Mouse (Mus musculus) megakaryocyte progenitor cell, adult 5-6 weeks (primary cell): ENCODE data around the gene Rrp7a. TPM values are rescaled to one million over a fixed set of nuclear protein-coding genes. Genes with fewer than 3 reads are reported as not detected.

Source experiments
- ATAC-seq: replicated peaks from 2 replicates; pipeline ENCODE4 v1.8.0; 2016; ENCODE audit warnings: mild to moderate bottlenecking, moderate TSS enrichment, inconsistent platforms; ENCODE audit not compliant: poor library complexity
- total RNA-seq, 2 experiments: library from RNA; stranded (forward) in 1 of 2; stranded (reverse) in 1 of 2; fragments of 157-497, 149-512 nt in 1 of 2; fragments of 200-1000 nt in 1 of 2; gene quantifications; 2 replicates each; pipeline versions ENCODE4 v1.2.3 to v1.2.4; 2015 to 2017

Rrp7a gene
- total RNA-seq, 2 experiments from 2014 or later: 47.7 to 56.3 TPM

GRCm38 (mm10) chr15:83114106-83114505, 8.5 kb downstream of the Rrp7a start:
- ATAC-seq: no peak

DNA sequence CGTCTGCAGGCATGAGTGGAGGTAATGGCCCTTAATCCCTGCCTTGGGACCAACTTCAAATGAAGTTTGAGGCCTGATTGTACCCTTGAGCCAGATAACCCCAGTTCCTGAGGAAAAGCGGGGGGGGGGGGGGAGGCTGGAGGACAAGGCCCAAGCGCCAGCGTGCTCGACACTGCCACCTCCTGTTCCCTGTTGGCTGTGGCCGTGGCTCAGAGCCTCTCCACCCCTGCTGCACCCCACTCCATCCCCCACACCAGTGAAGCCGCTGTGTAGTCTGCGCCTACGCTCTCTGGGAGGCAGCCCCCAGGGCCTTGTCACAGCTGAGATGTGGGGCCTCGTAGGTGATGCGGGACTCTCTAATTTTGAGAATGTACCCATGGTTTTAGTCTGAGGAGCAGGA, 9.7 kb downstream of the Rrp7a start:
- peak; percentile 97 for ATAC-seq

DNA sequence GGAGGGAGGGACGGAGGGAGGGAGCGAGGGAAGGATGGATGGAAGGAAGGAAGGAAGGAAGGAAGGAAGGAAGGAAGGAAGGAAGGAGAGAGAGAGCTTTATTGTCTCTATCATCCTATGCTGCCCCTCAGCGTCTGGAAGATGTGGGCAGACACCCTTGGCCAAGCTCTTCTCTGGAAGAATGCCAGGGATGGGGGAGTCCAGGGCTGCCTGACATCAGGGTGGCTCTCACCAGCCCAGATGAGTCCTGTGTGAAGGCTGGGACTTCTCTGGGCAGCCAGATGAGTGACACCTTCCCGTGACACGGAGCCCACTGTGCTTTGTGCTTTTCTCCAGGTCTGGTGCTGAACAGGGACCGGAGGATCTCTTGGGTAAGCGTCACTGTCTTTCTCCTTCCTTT, 10.7 kb downstream of the Rrp7a start:
- no peak for ATAC-seq

DNA sequence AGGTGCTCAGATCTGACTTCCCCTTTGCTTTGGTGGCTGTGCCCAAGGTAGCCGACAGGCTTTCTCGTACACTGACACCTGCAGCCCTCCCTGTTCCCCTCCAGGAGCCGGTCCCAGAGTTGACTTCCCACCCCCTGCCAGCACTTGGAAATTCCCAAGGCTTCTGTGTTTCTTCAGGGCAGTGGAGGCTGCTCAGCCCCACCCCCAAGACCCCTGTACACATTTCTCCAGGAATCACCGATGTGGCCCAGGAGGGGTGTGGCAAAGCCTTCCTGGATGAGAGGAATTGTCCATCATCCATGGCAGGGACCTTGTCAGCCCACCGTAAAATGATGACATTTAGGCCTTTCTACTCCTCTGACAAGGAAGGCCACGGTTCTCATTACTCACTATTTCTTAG, 11.3 kb downstream of the Rrp7a start:
- no peak for ATAC-seq

GRCm38 (mm10) chr15:83107814-83108213, 14.8 kb downstream of the Rrp7a start:
- no peak for ATAC-seq

DNA sequence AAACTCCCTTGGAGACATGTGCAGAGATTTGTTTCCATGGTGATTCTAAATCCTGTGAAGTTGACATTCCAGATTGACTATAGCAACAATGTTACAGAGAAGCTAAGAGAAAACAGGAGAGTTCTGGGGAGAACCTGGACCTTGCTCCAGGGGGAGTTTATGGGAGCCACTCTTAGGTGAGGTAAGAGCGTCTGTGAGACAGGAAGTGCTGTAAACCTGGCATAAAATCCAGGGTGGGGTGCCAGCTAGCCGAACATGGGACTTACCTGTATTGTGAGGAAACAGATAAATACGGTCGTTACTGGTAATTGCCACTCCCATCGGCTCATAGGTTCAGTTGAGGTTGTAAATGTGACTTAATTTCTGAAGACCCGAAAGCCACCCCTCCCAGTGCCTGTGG, 16.2 kb downstream of the Rrp7a start:
- no peak for ATAC-seq

- ATAC-seq: no peak
Measured at GRCm38 (mm10) chr15:83103111-83103510, 19.5 kb downstream of the Rrp7a start.

DNA sequence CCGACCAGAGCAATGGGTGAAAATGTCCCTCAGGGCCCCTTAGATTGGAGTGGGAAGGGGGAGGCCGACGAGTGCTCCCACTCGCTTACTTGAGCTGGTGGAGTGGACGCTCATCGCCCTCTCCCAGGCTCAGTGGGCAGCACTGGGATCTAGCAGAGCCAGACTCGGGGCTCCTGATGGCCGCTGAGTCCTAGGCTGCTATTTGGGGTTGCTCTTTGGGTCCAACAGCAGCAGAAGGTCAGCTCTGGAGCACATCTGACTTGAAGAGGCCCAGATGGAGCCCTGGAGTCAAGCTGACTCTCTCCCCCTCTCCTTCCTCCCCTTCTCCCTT, 22.3 kb downstream of the Rrp7a start:
- ATAC-seq: no peak

- peak; percentile 99 for ATAC-seq
Measured at GRCm38 (mm10) chr15:83099533-83100331, 22.9 kb downstream of the Rrp7a start.

DNA sequence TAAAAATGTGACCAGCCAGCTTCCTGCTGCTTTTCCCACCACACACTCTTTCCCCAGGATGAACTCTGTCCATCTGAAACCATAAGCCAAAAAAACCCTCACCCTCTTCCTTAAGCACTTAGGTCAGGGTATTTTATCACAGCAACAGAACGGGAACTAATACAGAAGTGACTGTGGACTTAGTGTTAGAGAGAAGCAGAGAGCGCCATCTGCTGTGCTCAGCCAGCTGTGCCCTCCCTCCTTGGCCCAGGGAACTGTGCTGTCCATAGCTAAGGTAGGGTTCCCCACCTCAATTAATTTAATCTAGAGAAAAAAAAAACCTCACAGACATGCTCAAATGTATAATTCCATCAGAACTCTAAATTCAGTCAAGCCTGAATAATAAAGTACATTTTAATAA, 26.7 kb downstream of the Rrp7a start:
- ATAC-seq: peak; percentile 49; the same call in 1 of the 2 replicates

- ATAC-seq: no peak
Measured at GRCm38 (mm10) chr15:83093687-83094086, 28.9 kb downstream of the Rrp7a start.

- ATAC-seq: no peak
Measured at GRCm38 (mm10) chr15:83090874-83091273, 31.7 kb downstream of the Rrp7a start.

DNA sequence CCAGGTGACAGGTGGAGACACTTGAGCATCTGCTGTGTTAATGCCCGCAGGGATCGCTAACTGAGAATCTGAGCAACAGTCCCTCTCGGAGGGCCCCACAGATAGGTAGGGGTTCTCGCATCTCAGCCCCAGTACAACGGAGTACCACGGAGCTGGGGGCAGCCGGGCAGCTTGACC, 33.3 kb downstream of the Rrp7a start, which contains the start of gene Serhl:
TSS of gene Serhl (plus strand) at position 78 of the 177 bp plus-strand sequence.
- no peak for ATAC-seq

DNA sequence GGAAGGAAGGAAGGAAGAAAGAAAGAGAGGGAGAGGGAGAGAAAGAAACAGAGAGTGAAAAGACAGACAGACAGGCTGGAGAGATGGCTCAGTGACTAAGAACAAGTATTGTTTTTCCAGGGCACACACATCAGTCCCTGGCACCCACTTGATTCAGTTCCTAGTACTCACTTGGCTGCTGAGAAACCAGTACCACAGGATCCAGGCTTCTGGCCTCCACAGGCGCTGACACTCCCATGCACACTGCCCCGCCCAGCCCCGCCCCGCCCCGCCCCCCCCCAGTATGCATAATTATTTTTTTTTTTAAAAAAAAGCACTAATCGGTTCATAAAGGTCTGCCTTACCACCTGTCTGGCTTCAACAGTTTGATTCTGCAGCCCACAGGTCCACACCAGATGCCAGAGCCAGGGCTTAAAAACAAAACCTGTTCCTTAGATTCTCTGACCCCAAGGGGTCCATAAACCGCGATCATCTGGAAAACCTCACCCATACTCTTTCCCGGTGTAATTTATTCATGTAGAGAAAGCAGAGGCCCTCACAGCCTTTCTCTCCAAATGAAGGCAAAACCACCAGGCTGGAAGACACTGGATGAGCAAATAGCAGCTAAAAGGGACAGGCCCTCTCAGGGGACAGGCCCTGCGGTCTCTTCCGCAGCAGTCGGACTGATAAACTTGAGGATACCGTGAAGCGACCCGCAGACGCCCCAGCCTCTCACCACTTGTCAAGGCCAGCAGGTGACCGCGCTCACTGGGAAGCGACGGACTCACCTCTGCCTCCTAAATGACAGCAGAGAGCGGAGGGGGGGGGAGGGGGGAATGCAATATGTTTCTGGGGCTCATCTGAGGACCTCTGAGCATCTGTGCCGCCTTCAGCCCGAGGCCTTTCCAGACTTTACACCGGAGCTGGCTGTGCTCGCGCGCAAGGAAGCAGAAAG, 33.8 kb downstream of the Rrp7a start:
- no peak; the same call in 1 of the 2 replicates for ATAC-seq

DNA sequence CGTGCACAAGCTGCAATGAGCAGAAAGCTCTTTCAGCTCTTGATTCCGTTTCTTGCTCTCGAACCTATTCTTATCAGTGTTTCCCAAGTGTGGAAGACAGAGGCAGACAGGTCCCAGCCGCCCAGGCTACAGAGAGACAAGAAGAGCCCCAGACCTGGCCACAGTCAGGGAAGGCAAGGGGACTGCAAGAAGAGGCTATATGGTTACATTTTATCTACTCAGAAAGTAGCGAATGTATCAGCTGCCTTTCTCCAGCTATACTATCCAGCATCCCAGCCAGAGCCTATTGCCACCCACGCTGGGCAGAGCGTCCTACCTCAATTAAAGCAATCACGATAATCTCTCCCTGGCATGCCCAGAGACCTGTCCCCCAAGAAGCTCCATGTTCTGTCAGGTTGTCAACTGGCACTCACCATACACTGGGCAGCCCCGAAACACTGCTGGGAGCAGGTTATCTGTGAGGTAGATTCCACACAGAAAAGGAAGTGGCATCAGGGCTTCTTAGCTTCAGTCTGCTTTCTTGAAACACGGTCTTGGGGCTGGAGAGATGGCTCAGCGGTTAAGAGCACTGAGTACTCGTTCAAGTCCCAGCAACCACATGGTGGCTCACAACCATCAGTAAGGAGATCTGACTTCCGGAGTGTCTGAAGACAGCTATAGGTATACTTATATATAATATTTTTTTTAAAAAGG, 35.8 kb downstream of the Rrp7a start:
- no peak for ATAC-seq

- peak; percentile 97 for ATAC-seq
Measured at GRCm38 (mm10) chr15:83085901-83086300, 36.7 kb downstream of the Rrp7a start.

- no peak for ATAC-seq
Measured at GRCm38 (mm10) chr15:83084022-83084640, 38.5 kb downstream of the Rrp7a start.

- ATAC-seq: no peak
Measured at GRCm38 (mm10) chr15:83083530-83083929, 39.1 kb downstream of the Rrp7a start.

DNA sequence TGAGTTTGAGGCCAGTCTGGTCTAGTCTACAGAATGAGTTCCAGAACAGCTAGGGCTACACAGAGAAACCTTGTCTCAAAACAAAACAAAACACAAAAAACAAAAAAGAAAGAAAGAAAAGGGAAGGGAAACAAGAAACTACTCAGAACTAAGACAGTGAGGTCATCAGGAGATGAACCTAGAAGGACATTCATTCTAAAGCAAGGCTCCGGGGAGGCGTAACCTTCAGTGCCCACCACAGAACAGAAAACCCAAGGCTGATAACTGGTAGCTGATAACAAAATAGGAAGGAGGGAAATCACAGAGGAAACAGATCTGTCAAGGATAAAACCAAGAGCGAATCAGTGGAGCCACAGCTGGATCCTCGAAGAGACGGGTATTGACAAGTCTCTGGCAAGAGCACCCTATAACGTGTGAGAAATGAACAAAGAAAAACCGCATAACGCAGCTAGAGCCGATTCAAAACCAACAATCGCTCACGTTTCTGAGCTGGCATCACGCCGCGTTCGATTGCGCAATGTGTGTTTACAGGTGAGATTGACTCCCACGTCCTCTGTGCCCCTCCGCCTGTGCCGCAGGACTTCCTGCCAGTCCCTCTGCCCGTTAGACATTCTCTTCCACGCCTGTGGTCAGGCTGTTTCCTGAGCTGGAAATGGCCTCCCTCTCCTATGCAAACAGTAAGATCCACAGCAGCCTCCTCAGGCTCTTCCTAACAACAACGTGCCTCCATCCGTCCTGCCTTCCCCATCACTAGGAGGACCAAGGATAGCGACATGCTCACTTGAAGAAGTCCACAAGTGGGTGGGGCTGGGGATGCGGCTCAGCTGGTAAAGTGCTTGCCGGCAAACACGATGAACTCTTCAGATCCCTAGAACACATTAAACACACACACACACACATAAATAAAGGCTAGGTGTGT, 46.7 kb downstream of the Rrp7a start:
- ATAC-seq: peak; percentile 54

DNA sequence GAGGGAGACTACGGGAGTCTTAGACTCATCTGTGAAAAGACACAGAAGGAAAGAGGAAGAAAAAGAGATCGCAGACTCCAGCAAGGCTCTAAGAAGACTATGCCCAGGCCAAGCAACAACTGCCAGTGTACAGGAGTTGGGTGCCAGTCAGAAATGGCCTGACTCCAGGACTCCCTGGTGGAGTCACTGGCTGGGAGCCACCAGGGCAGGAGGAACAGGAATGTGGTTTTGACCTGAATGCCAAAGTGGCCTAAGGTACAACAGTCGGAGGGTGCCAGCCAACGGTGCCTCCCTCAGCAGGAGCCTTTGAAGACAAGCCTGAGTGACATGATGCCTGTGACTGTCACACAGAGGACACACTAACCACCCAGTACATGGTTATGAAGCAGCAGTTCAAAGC, 48.4 kb downstream of the Rrp7a start:
- no peak for ATAC-seq
